10 mouse cellular contexts compared by ENCODE assay signal in the genomic region with DNA sequence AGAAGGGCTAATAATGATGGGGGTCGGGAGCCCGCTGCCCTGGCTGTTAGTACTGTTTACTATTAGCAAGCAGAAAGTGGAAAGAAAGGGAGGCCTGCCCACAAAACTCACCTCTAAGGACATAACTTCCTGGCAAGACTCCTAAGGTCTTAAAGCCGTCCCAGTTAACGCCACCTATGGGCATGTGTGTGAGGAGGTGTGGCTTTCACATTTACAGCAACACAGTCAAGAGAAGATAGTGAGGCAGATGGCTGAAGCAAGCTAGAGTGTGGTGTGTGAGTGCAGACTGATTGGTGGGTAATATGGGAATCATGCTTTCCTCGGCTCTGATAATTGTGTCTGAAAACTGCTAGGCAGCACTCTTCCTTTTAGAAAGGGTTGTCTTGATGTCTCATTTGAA. TPM values are rescaled to one million over a fixed set of nuclear protein-coding genes. Genes with fewer than 3 reads are reported as not detected.
A peak's percentile ranks its signal among the peaks of the same experiment; 100 is the strongest.
DNase-seq lines count a peak whose midpoint lies in the region; ATAC-seq and TF ChIP-seq lines count a peak whose summit lies in the region.
"Had no signal": no experiment of that assay in that cellular context is flagged by ENCODE, and none has a peak within 500 bp of the region (broad histone marks: within the 10 kb centered on the region; RNA-seq: fewer than 3 reads in every experiment).

No protein-coding gene starts in this region.

- TF ChIP-seq CTCF in heart, postnatal 0 days (IDR thresholded peaks at IDR 0.05; ENCODE audit: low read depth): peak; percentile 16; the same call in 1 of the 2 replicates
- TF ChIP-seq CTCF in liver, embryonic 14.5 days (IDR thresholded peaks at IDR 0.05; ENCODE audit: low read depth): peak; percentile 50

- H3K9ac ChIP-seq in heart, postnatal 0 days (replicated peaks; ENCODE audit: low read depth, low read length): no peak overlapping the region
- H3K9ac ChIP-seq in liver, embryonic 14.5 days (replicated peaks): no peak overlapping the region; the same call in 1 of the 2 replicates

- WGBS in heart, postnatal 0 days: 26% methylated on average over 5 of the region's 5 CpGs
- WGBS in liver, embryonic 14.5 days (ENCODE audit: insufficient replicate concordance): 18% methylated on average over 5 of the region's 5 CpGs

- 0 out of 2 replicates have a peak, but pooled peaks have one; percentile 24 for ATAC-seq in heart, postnatal 0 days (ENCODE audit: insufficient read depth, low read depth)
- ATAC-seq in erythroblast, adult 5-6 weeks (replicated peaks; ENCODE audit: low FRiP score, poor library complexity, severe bottlenecking): 0 out of 2 replicates have a peak, but pooled peaks have one; percentile 60
- peak; percentile 70 for ATAC-seq in liver, embryonic 14.5 days (ENCODE audit: insufficient read depth)

- H3K4me1 ChIP-seq in heart, postnatal 0 days (ENCODE audit: control insufficient read depth, insufficient read depth): peaks cover 82% of the 10 kb centered on the region
- H3K4me1 ChIP-seq in liver, embryonic 14.5 days (replicated peaks; ENCODE audit: control insufficient read depth in 2 of 2, insufficient read depth in 2 of 2, low read length in 1 of 2): peaks cover 12 to 22% of the 10 kb centered on the region in 2 experiments

- H3K4me2 ChIP-seq in heart, postnatal 0 days (ENCODE audit: low read depth, low read length): no peak overlapping the region
- H3K4me2 ChIP-seq in liver, embryonic 14.5 days (ENCODE audit: low read depth): peak overlapping the region; percentile 33

- DNase-seq in heart, postnatal 0 days (ENCODE audit: low spot score): no peak
- no peak for DNase-seq in heart, adult 18-20 months
- peak; percentile 72 for DNase-seq in CD4-positive helper T cell, adult 2 months (ENCODE audit: low read depth, low spot score)
- peak; percentile 39 to 47 (median 40) for DNase-seq in liver, embryonic 14.5 days (ENCODE audit: low read depth in 3 of 3, low spot score in 3 of 3)
- no peak for DNase-seq in cerebellum, postnatal 36 days
- DNase-seq in embryo, embryonic 10 days (ENCODE audit: low spot score): no peak
- DNase-seq in left cerebral cortex, adult 9 months (ENCODE audit: low spot score in 2 of 2): no peak
- DNase-seq: cerebellum, adult 18-20 months had no signal

- TF ChIP-seq EP300 in heart, postnatal 0 days (IDR thresholded peaks at IDR 0.05; ENCODE audit: low read depth): no peak
- TF ChIP-seq EP300 in liver, embryonic 14.5 days (IDR thresholded peaks at IDR 0.05; ENCODE audit: low read depth): no peak

- H3K27me3 ChIP-seq in heart, postnatal 0 days (ENCODE audit: control insufficient read depth, insufficient read depth, low read length): no peaks in the 10 kb centered on the region
- no peaks in the 10 kb centered on the region for H3K27me3 ChIP-seq in liver, embryonic 14.5 days (ENCODE audit: control insufficient read depth, insufficient read depth, low read length)

- H3K27ac ChIP-seq in heart, postnatal 0 days (ENCODE audit: low read depth): peak overlapping the region; percentile 71; the same call in 1 of the 2 replicates
- H3K27ac ChIP-seq in liver, embryonic 14.5 days: no peak overlapping the region

- no peaks in the 10 kb centered on the region for H3K36me3 ChIP-seq in heart, postnatal 0 days (replicated peaks; ENCODE audit: control insufficient read depth, insufficient read depth, low read length)
- H3K36me3 ChIP-seq in liver, embryonic 14.5 days (replicated peaks; ENCODE audit: control insufficient read depth, insufficient read depth, low read depth): no peaks in the 10 kb centered on the region
- H3K36me3 ChIP-seq: G1E had no signal

- no peaks in the 10 kb centered on the region for H3K9me3 ChIP-seq in heart, postnatal 0 days (replicated peaks; ENCODE audit: control insufficient read depth, low read length)
- no peaks in the 10 kb centered on the region for H3K9me3 ChIP-seq in liver, embryonic 14.5 days (ENCODE audit: control insufficient read depth, low read length)
- H3K9me3 ChIP-seq: G1E had no signal

- H3K4me3 ChIP-seq in heart, postnatal 0 days (ENCODE audit: low read depth, low read length): no peak overlapping the region
- H3K4me3 ChIP-seq in liver, embryonic 14.5 days (ENCODE audit: insufficient read depth in 1 of 2, low read depth in 2 of 2, low read length in 2 of 2): no peak overlapping the region

RNA-seq across cellular contexts. Expression of gene Map4k4, which starts 48.5 kb away (rescaled TPM):
- 106 and 129 TPM in 2 replicates for total RNA-seq in heart, postnatal 0 days (2014; rRNA removed; ENCODE audit: low replicate concordance)
- 17.0 and 17.4 TPM in 2 replicates for polyA plus RNA-seq in heart, postnatal 0 days (2015; fragmentation: Nextera tagmentation; extraction: Ambion mirVana)
- total RNA-seq in heart, adult 18-20 months (2021): 100 to 1,000 TPM; 108 to 109 TPM
- total RNA-seq in erythroblast, adult 5-6 weeks (2015; ENCODE audit: low replicate concordance): 2.3 and 15.2 TPM in 2 replicates
- 14.6 and 19.3 TPM in 2 replicates for total RNA-seq in erythroblast, adult 5-6 weeks (2017; ENCODE audit: low replicate concordance)
- 8.6 and 14.5 TPM in 2 replicates for polyA plus RNA-seq in liver, embryonic 14.5 days (2012; rRNA removed)
- polyA plus RNA-seq in liver, embryonic 14.5 days (2014; fragmentation: Nextera tagmentation; extraction: Ambion mirVana): 2.3 and 2.7 TPM in 2 replicates

Comparison
In these comparisons a context has a peak if more than half of its experiments do, and no peak if none do; other contexts are left out.
1. DNase-seq: peak in CD4-positive helper T cell, adult 2 months (single experiment) and liver, embryonic 14.5 days (3 of 3); none in heart, postnatal 0 days (single experiment), heart, adult 18-20 months (0 of 2), cerebellum, postnatal 36 days (0 of 2), embryo, embryonic 10 days (single experiment) and left cerebral cortex, adult 9 months (0 of 2).
2. Peak in every context shown above with its lines, with median percentiles within 50 percentile points of each other: ATAC-seq.